Mouse (Mus musculus): ENCODE measurements around the gene Chd9. TPM values are rescaled to one million over a fixed set of nuclear protein-coding genes. Genes with fewer than 3 reads are reported as not detected.

Chd9 gene
- total RNA-seq, 2 experiments from 2014 or later: 47.2 to 49.5 TPM

GRCm38 (mm10) chr8:90822443-90822842 lies 5.7 kb upstream of the Chd9 start:
- intact Hi-C loops (cut with DNase I): no loop called here
- H3K27ac ChIP-seq: no peak overlapping the region
- TF ChIP-seq CTCF (IDR thresholded peaks at IDR 0.05): no peak
- peak overlapping the region; percentile 29; the same call in 1 of the 2 replicates for H3K4me3 ChIP-seq
- DNase-seq: no peak

- DNase-seq: no peak
- intact Hi-C loops (cut with DNase I): no loop called here
- Histone ChIP-seq H3K27ac (no peak overlapping the region), H3K4me3 (no peak overlapping the region)
- TF ChIP-seq CTCF (IDR thresholded peaks at IDR 0.05): no peak
Measured at GRCm38 (mm10) chr8:90825459-90825871, 2.7 kb upstream of the Chd9 start.

DNA sequence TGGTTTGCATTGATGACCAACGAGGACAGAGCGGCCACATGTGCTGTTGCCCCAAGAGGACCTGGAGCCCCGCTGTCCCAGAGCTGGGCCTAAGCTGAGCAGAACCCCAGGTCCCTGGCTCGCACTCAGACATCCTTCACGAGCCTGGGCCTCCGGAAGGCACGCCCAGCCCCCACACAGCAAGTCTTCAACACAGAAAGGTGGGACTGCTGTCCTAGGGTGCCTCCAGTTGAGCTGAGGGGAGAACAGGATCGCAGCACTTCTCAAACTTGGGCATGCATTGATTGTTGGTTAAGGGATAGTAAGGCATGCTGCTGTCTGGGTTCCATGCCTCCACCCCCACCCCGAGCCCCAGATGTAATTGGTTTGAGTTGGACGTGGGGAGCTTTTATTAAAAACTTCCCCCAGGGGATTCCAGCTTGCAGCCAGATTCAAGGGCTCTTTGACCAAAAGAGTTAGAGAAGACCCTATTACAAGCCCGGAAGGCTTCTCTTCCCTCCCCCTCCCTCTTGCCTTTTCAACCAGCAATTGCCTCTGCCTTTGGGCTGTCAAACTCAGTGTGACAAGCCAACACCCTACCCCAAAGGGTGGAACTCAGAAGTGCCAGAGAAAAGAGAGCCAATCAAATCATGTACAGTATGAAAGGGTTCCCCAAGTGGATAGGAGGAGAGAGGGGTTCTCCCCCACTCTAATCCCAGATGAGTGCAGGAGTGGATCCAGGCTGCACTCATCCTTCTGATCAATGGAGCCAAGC lies 1.0 kb downstream of the Chd9 start:
- H3K4me3 ChIP-seq: peak overlapping the region; percentile 71
- H3K27ac ChIP-seq: peak overlapping the region; percentile 93
- no peak for TF ChIP-seq CTCF (IDR thresholded peaks at IDR 0.05)
- intact Hi-C loops (cut with DNase I): loop anchor here (1.0 to 2.0 kb wide), 4 partner anchors 48 to 190 kb away; no protein-coding TSS in a partner anchor
- no peak for DNase-seq

- intact Hi-C loops (cut with DNase I): loop anchor here (2.0 kb wide), 3 partner anchors 39 to 125 kb away; no protein-coding TSS in a partner anchor
- H3K4me3 ChIP-seq: peak overlapping the region; percentile 71
- H3K27ac ChIP-seq: peak overlapping the region; percentile 93
- DNase-seq: no peak
- TF ChIP-seq CTCF (IDR thresholded peaks at IDR 0.05): no peak
Measured at GRCm38 (mm10) chr8:90829825-90830224, 1.7 kb downstream of the Chd9 start.

DNA sequence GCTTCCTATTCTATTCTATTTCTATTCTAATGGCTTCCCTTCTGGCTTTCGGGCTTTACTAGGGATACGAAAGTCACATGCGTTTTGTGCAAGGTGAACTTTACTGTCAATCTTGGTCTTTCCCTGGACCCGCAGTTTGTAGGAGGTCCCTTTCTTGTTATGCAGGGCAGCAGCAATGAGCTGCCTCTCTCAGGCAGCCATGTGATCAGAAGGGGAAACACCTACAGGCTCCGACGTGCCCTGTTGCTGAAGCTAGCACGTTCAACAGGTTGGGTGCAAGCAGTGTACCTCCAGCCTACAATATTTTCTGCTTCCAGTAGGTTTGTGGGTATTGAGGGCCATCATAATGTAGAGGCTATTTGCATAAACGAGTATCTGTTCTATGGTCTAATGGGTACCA lies 2.8 kb downstream of the Chd9 start:
- no peak overlapping the region; the same call in 1 of the 2 replicates for H3K4me3 ChIP-seq
- TF ChIP-seq CTCF (IDR thresholded peaks at IDR 0.05): no peak
- intact Hi-C loops (cut with DNase I): loop anchor here (2.0 kb wide), 1 partner anchor 38 kb away; no protein-coding TSS in a partner anchor
- no peak for DNase-seq
- H3K27ac ChIP-seq: peak overlapping the region; percentile 21

- TF ChIP-seq CTCF (IDR thresholded peaks at IDR 0.05): no peak
- DNase-seq: peak; percentile 42
- intact Hi-C loops (cut with DNase I): no loop called here
- peak overlapping the region; percentile 63 for H3K27ac ChIP-seq
- H3K4me3 ChIP-seq: no peak overlapping the region
Measured at GRCm38 (mm10) chr8:90832576-90833289, 4.6 kb downstream of the Chd9 start.

DNA sequence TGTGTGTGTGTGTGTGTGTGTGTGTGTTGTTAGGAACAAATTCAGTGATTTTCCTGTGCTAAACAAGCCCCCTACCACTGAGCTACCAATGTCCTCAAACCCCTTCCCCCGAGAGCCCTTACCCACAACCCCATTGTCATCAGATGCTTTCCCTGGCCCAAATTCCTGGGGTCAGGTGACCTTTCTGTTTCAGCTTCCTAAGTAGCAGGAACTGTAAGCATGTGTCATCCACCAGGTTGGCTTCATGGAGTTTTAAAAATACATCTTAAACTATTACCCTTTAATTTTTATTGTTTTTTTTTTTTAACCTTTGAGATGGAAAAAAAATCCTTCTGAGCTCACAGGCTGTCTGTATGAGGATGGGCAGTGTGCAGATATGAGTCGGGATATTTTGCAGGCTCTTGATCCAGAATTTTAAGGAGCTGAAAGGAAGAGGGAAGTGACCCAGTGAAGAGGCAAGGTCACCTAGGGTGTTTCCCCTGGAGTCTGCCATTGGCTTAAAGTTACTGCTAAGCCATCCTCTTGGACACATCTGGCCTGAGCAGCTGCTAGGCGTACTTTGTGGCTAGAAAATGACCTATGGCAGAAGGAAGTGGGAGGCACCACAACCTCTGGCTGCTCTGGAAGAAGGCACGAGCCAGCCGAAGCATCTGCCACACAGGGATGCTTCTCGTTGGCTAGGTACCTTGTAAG lies 5.6 kb downstream of the Chd9 start:
- DNase-seq: peak; percentile 50
- intact Hi-C loops (cut with DNase I): no loop called here
- no peak for TF ChIP-seq CTCF (IDR thresholded peaks at IDR 0.05)
- peak overlapping the region; percentile 67 for H3K27ac ChIP-seq
- H3K4me3 ChIP-seq: no peak overlapping the region

- H3K4me3 ChIP-seq: no peak overlapping the region
- H3K27ac ChIP-seq: peak overlapping the region; percentile 67
- TF ChIP-seq CTCF (IDR thresholded peaks at IDR 0.05): no peak
- no peak for DNase-seq
- intact Hi-C loops (cut with DNase I): no loop called here
Measured at GRCm38 (mm10) chr8:90834321-90834672, 6.1 kb downstream of the Chd9 start.

DNA sequence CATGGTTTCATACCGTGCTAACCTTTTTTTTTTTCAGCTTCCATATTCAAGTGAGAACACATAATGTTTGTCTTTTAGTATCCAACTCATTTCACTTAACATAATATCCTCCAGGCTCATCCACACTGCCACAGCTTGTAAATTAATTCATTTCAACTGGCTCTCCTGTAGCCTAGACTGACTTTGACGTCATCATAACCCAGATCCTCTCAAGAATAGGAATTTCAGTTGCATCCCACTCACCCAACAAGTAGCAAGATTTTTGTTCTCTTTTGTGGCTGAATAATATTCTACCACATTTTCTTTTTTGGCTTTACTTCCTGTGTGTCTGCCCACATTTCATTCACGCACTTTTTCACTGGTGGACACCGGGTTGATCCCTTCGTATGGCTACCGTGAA lies 9.3 kb downstream of the Chd9 start:
- intact Hi-C loops (cut with DNase I): no loop called here
- no peak for TF ChIP-seq CTCF (IDR thresholded peaks at IDR 0.05)
- no peak overlapping the region for H3K4me3 ChIP-seq
- no peak for DNase-seq
- H3K27ac ChIP-seq: no peak overlapping the region

DNA sequence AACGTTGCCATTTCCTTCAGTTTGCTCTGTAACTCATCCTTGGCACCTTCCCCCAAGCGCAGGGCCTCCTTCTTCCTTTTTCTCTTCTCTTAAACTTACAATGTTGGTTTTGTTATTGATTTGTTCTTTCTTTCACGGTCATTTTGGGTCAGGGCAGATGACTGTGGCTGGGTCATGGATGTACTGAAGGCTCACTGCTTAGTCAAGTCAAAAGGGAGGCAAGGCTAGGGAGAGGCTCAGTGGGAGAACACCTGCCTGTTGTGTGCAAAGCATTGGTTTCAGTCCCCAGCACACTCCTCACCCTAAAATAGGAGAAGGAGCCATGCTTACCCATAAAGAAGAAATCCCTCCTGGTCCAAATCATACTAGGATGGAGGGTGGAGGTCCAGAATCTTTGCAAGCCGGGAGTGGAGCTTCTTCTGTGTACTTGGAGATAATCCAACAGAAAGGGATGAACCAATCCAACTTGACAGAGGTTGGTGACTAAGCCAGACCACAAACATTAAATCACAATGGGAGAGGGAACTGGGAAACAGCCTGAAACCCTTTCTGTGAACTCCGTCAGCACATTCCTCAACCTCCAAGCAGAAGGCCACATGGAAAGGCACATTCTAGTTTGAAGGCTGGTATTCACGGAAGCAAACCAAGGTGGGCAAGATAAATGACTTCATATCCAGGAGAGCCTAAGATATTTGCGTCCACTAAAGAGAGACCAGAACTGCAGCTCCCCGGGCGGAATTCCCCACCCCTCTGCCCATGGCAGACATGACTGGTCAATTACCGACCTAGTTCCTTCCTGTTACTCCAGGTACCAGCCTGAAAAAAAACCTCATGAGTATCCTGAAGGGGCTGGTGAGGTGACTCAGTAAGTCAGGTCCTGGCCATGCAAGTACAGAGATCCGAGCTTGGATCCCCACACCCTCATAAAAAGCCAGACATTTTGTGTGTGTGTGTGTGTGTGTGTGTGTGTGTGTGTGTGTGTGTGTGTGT lies 11.9 kb downstream of the Chd9 start:
- DNase-seq: no peak
- Histone ChIP-seq H3K27ac (peak overlapping the region; percentile 73), H3K4me3 (no peak overlapping the region; the same call in 1 of the 2 replicates)
- intact Hi-C loops (cut with DNase I): loop anchor here (2.0 kb wide), 1 partner anchor 29 kb away; no protein-coding TSS in a partner anchor
- no peak for TF ChIP-seq CTCF (IDR thresholded peaks at IDR 0.05)

DNA sequence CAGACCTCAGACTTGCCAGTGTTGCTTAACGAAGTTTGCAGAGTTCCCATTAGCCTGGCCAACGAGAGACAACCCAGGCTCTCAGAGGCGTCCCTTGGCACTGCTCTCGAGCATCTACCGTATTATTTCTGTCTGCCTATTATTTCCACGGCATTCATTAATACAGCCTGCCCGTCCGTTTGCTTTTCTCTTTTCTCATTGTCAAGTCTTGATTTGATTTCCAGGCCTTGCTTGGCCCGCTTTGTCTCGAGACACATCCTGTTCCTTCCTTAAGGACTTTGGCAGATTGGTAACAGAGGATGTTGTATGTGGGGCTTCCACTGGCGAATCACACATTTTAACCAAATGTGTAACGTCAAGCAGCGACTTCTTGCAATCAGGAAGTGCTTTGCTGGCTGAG lies 13.2 kb downstream of the Chd9 start:
- DNase-seq: peak; percentile 64
- intact Hi-C loops (cut with DNase I): loop anchor here (2.0 kb wide), 1 partner anchor 27 kb away; no protein-coding TSS in a partner anchor
- Histone ChIP-seq H3K27ac (peak overlapping the region; percentile 73), H3K4me3 (no peak overlapping the region)
- TF ChIP-seq CTCF (IDR thresholded peaks at IDR 0.05): no peak

DNA sequence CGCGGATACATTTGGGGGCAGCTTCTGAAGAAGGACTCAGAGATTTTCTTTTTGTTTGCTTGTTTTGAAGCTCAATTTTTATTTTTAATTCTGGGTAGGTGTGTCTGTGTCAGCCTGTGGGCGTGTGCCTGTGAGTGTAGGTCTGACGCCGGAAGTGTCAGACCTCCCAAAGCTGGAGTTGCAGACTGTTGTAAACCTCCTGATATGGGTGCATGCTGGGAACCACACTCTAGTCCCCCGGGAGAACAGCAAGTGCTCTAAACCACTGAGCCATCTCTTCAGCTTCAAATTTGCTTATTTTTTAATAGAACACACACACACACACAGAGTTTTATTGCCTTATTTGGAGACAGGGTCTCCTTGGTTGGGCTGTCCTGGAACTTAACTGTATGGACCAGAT lies 15.0 kb downstream of the Chd9 start:
- intact Hi-C loops (cut with DNase I): no loop called here
- no peak for DNase-seq
- Histone ChIP-seq H3K4me3 (no peak overlapping the region), H3K27ac (peak overlapping the region; percentile 56)
- no peak for TF ChIP-seq CTCF (IDR thresholded peaks at IDR 0.05)
